Mouse (Mus musculus) cerebellum, adult 18-20 months (tissue): ENCODE data around the gene Olfr1357.
A peak's percentile ranks its signal among the peaks of the same experiment; 100 is the strongest.

ENCODE experiments used
- DNase-seq, 2 experiments: peaks; one replicate each; pipeline ENCODE4 v3.0.0; 2021

The Olfr1357 gene

GRCm38 (mm10) chr10:78578204-78578603 lies 39.7 kb downstream of the Olfr1357 start:
- no peak for DNase-seq

GRCm38 (mm10) chr10:78576435-78577184 lies 41.3 kb downstream of the Olfr1357 start:
- peak in 1 of 2 experiments; percentile 28 for DNase-seq

- peak; percentile 94 for DNase-seq
Measured at GRCm38 (mm10) chr10:78575690-78576089, 42.2 kb downstream of the Olfr1357 start.

DNA sequence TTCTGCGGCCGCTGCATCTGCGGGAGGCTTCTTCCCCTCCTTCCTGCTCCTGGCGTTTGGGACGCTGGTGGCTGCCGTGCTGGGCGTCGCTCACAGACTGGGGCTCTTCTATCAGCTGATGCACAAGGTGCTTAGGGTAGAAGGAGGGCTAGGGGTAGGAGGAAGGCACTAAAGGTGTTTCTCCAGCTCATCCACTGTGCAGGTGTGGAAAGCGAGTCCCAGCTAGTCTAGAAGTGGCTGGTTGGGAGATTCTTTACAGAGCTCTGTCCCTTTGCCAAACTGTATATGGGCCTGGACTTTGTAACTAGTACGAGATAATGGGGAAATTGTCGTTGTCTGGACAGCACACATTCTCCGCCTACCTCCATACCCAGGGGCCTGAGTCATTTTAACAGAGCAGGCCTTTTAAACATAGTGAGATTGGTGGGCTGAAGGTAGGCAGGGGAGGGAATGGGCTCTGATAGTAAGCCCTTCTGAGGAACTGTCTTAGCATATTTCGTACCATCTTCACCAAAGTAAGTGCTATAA lies 42.7 kb downstream of the Olfr1357 start:
- DNase-seq, result no peak

DNA sequence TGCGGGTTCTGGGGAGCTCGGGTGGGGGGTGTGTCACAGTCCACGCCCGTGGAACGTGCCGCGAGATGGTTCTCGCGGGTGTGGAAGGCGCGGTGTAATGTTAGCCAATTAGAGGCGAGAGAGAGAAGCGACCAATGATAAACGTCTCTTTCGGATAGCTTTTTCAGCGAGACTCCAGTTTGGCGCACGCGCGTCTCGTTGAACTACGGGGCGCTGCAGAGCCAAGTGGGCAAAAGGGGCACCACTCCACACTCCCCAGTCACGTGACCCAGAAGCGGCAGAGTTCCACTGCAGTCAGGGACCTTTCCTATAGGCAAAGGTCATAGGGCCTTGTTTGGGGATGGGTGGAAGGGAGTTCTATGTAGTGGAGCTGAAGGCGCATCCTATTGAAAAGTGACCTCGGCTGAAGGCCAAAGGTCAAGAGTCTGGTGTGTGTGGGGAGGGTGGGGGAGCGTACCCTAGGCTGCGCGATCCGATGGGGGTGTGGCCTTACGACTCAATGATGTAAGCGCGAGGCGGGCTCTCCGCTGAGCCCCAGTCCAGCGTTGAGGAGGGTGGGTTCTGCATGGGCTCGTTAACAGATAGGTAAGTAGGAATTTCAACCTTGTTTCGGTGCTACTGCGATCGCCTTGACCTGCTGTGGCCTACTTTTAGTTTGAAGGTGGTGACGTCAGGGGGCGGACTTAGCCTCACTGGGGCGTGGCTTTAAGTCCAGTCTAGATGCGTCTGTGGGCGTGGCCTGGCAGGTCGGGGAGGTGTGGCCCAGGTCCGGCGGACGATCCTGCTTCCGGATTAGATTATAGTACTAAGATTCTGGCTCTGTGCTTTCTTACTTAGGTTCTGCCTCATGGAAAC lies 43.4 kb downstream of the Olfr1357 start, which contains the start of gene Ilvbl:
Ilvbl (plus strand) TSS at position 97 of the 855 bp plus-strand sequence.
- DNase-seq, result peak; percentile 95

DNA sequence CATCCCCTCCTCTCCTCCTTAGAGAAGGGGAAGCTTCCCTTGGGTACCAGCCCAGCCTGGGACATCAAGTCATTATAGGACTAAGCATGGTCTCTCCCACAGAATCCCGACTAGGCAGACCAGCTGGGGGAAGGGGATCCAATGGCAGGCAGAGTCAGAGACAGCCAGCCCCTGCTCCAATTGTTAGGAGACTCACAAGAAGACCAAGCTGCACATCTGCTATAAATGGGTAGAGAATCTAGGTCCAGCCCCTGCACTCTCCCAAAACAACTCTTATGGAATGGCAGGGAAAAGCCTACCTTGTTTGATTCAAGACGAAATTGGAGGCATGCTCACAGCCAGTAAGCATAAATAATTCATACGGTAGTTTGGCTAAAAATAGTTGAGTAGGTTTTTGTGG lies 44.6 kb downstream of the Olfr1357 start:
- peak in 1 of 2 experiments; percentile 4 for DNase-seq

DNA sequence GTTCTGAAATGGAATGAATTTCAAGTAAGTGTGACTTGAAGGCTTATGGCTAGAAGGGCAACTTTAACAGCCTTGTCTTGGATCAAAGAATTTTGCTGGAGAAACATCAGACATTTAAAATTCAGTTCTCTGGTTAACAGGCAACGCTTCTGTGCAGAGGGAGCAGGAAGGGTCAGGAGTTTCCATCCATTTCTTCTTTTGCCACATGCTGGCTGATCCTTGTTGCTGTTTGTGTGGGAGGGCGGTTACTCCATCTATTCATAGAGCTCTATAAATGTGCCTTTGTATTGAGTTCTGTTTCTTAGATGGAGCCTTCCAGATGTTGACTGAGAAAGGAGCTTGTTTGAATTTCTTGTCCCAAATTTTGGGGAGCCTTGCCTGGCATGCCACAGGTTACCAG lies 47.0 kb downstream of the Olfr1357 start:
- no peak for DNase-seq

DNA sequence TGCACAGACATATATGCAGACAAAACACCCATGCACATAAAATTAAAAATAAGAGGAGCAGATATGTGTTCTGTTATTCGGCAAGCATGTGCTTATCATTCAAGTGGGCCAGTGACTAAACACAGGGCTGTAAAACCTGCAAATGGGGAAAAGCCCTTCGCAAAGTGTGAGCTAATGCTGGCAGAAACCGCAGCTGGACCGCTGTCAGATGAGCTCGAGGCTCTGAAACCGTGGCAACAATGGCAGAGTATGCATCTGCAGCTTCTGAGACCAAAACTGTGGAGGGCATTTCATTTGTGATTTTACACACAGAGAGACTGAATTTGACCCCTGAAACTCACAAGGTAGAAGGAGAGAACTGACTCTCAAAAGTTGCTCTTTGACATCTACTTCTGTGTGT lies 47.5 kb downstream of the Olfr1357 start:
- no peak for DNase-seq

- no peak for DNase-seq
Measured at GRCm38 (mm10) chr10:78569686-78570085, 48.2 kb downstream of the Olfr1357 start.

DNA sequence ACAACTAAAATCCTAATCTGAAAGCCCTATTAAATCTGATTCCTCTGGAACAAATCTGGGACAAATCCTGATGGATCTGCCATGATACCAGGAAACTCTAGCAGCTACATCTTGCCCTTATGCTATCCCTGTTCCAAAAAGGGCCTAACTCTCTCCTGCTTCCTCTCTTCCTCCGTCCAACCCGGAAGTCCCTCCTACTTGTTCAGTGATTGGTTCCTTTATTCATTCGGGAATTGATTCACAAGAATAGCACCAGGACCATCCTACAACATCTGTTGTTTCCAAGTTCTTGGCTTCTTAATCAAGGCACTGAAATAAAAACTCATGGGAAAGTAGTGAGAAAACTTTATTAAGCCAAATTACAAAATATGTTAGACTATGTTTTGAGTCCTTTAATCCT lies 48.7 kb downstream of the Olfr1357 start:
- DNase-seq, result no peak

GRCm38 (mm10) chr10:78565070-78565469 lies 52.8 kb downstream of the Olfr1357 start:
- no peak for DNase-seq
